Mouse (Mus musculus) lung, embryonic 14.5 days (tissue): Measurements from ENCODE around the gene Acot2. TPM values are rescaled to one million over a fixed set of nuclear protein-coding genes. Genes with fewer than 3 reads are reported as not detected.

Source experiments
- ATAC-seq: fragments of 200-750 bp; cut with Nextera tagmentation; 2 replicates; pipeline ENCODE4 v1.8.0; 2017; ENCODE audit warnings: mild to moderate bottlenecking, moderate TSS enrichment, moderate library complexity; ENCODE audit not compliant: insufficient read depth
- DNase-seq: peaks from one replicate; pipeline ENCODE4 v3.0.0-alpha.2; 2015
- H3K27ac ChIP-seq: fragments of 300-500 bp; sonication (generic); 2 replicates; pipeline ENCODE4 v1.5.1; 2014; ENCODE audit warnings: low read depth, mild to moderate bottlenecking, moderate library complexity
- H3K27me3 ChIP-seq: fragments of 300-500 bp; sonication (generic); 2 replicates; pipeline ENCODE4 v1.6.1; 2014; ENCODE audit warnings: low read length, control low read depth; ENCODE audit not compliant: insufficient read depth
- H3K36me3 ChIP-seq: fragments of 300-500 bp; sonication (generic); 2 replicates; pipeline ENCODE4 v1.6.1; 2014; ENCODE audit warnings: control low read depth; ENCODE audit not compliant: insufficient read depth
- H3K4me1 ChIP-seq: fragments of 300-500 bp; sonication (generic); 2 replicates; pipeline ENCODE4 v1.6.1; 2014; ENCODE audit warnings: antibody characterized with exemption, control low read depth; ENCODE audit not compliant: insufficient read depth
- H3K4me2 ChIP-seq: fragments of 300-500 bp; sonication (generic); 2 replicates; pipeline ENCODE4 v1.6.1; 2014; ENCODE audit warnings: mild to moderate bottlenecking
- H3K4me3 ChIP-seq: fragments of 300-500 bp; sonication (generic); 2 replicates; pipeline ENCODE4 v1.5.1; 2014; ENCODE audit warnings: low read depth, low read length
- H3K9ac ChIP-seq: fragments of 300-500 bp; sonication (generic); 2 replicates; pipeline ENCODE4 v1.6.1; 2014
- H3K9me3 ChIP-seq: fragments of 300-500 bp; sonication (generic); 2 replicates; pipeline ENCODE4 v1.6.1; 2016; ENCODE audit warnings: low read depth, low read length, control low read depth
- CTCF ChIP-seq: IDR thresholded peaks from 2 replicates; pipeline ENCODE4 v1.5.1; 2016; ENCODE audit warnings: antibody characterized with exemption, low read depth
- WGBS: fragments of 180-500 bp; shearing (Covaris S2); extraction: QIAGEN DNeasy Blood & Tissue Kit; methylation state at CpG from one replicate; pipeline ENCODE4 v1.1.7; 2014; 5-methylcytosine and 5-hydroxymethylcytosine counted together
- polyA plus RNA-seq: library from polyadenylated mRNA; unstranded; fragments of >200 nt; fragmentation: Nextera tagmentation; extraction: Ambion mirVana; gene quantifications from 2 replicates; pipeline ENCODE4 v1.2.1, GENCODE M21; 2014

Gene Acot2
- polyA plus RNA-seq, 1 experiment from 2014 or later: 30.3 TPM

DNA sequence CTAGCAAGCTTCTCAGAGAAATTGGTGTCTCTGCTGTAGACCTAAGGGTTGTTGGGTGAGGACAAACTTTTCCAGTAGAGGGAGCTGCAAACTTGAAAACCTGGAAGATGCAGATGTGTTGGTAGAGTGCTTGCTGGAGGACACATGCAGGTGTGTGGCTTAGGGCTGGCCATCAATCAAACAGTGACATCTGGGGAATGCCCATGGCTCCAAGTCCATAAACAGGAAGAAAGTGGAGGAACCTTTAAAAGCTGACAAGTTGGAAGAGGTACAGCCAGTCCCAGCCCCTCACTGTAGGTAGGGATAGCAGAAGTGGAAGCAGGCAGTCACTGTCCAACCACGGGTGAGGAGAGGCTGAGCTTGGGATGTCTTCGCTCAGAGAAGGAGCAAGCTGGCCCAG lies 15.5 kb upstream of the Acot2 start:
- H3K4me1 ChIP-seq: no peaks in the 10 kb centered on the region
- H3K27ac ChIP-seq: no peak overlapping the region
- peak; percentile 67 for TF ChIP-seq CTCF
- no peak overlapping the region for H3K9ac ChIP-seq
- no peaks in the 10 kb centered on the region for H3K27me3 ChIP-seq
- no peak overlapping the region for H3K4me3 ChIP-seq
- no peak overlapping the region for H3K4me2 ChIP-seq
- WGBS: 64% methylated on average over 2 of the region's 2 CpGs
- no peaks in the 10 kb centered on the region for H3K9me3 ChIP-seq
- ATAC-seq (no peak; the same call in 1 of the 2 replicates), DNase-seq (peak; percentile 72)
- H3K36me3 ChIP-seq: no peaks in the 10 kb centered on the region

DNA sequence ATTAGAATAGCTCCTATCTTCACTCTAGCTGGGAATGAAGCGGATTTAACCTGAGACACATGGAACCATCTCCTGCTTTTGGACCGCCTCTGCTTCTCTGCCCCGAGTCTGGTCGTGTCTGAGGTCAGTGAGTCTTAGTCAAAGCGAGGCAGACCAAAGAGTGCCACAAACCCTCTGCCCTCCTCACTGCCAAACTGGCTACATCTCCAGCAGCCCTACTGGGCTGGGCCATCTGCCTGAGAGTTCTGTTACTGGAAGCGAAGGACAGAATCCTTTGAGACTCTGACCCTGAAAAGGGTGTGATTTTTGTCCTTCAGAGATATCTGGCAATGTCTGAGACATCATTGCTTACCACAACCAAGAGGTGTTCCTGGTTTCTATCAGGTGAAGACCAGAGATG lies 8.8 kb upstream of the Acot2 start:
- DNase-seq: no peak
- no peak overlapping the region for H3K27ac ChIP-seq
- H3K9me3 ChIP-seq: no peaks in the 10 kb centered on the region
- 84% methylated on average over 6 of the region's 6 CpGs for WGBS
- H3K4me1 ChIP-seq: no peaks in the 10 kb centered on the region
- TF ChIP-seq CTCF: no peak
- ATAC-seq: no peak
- no peaks in the 10 kb centered on the region for H3K36me3 ChIP-seq
- no peak overlapping the region for H3K9ac ChIP-seq
- H3K27me3 ChIP-seq: no peaks in the 10 kb centered on the region
- no peak overlapping the region for H3K4me3 ChIP-seq
- no peak overlapping the region for H3K4me2 ChIP-seq

DNA sequence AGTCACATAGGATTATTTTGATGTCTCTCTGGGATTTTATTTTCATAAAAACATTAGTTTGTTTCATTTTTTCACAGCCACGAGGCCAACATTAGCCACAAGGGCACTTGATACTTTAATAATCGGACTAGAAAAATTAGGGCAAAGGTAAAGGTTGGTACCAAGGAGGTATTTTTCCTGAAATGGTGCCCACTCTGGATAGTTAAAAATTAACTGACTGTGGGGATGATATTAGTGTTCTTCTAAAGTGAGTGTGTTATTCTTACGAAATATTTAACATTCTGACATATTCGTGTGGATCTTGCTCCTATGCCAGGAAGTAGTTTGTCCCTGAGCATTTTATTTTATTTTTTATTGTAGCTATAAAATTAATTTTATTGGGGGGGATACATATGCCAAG lies 6.0 kb upstream of the Acot2 start:
- Histone ChIP-seq H3K9ac (no peak overlapping the region), H3K36me3 (no peaks in the 10 kb centered on the region), H3K4me2 (no peak overlapping the region), H3K27me3 (no peaks in the 10 kb centered on the region), H3K4me3 (no peak overlapping the region), H3K27ac (no peak overlapping the region), H3K4me1 (peaks cover under 1% of the 10 kb centered on the region; the same call in 1 of the 2 replicates), H3K9me3 (no peaks in the 10 kb centered on the region)
- 74% methylated on average over 4 of the region's 4 CpGs for WGBS
- DNase-seq (no peak), ATAC-seq (no peak)
- TF ChIP-seq CTCF: no peak

DNA sequence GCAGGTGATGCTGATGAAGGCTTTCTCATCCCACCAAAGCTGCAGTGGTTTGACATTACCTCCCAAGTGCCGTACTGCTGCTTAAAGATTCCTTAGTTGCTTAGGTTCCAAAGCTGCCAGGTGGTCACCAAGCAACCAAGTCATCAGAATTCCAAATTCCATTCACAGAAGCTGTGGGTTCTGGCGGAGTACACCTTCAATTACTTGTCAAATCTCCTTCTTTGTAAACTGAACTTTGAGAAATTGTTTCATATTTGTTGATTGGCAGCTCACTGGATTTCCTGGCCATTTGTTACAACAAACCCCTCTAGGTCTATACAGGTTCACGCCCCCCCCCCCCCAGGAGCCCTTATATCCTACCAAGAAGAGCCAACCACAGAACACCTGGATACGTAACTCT lies 2.9 kb upstream of the Acot2 start, which contains the start of gene Heatr4:
Gene Heatr4 (minus strand): TSS at position 101 of the 400 bp plus-strand sequence.
- Histone ChIP-seq H3K4me1 (peaks cover 8% of the 10 kb centered on the region), H3K4me3 (no peak within 1 kb of the TSS), H3K4me2 (no peak within 1 kb of the TSS), H3K27me3 (no peaks in the 10 kb centered on the region), H3K27ac (no peak within 1 kb of the TSS), H3K36me3 (no peaks in the 10 kb centered on the region), H3K9me3 (no peaks in the 10 kb centered on the region), H3K9ac (no peak within 1 kb of the TSS)
- ATAC-seq (no peak), DNase-seq (no peak)
- WGBS: 71% methylated on average over 4 of the region's 4 CpGs
- TF ChIP-seq CTCF: no peak

DNA sequence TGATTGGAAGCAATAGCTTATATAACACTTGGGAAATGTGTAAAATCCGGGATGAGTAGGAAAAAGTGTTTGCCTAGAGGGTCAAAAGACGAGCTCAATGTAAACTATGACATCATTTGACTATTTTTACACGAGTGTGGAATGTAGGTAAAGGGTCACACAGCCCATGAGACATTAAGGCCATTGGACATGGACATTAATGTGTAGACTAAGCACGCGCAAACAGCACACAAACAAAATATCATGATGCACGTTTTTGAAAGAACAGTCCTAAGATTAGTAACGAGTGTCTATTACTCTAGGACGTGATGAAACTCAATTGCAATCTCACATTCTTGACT lies 449 bp upstream of the Acot2 start:
- no peaks in the 10 kb centered on the region for H3K27me3 ChIP-seq
- peak overlapping the region; percentile 56 for H3K4me2 ChIP-seq
- WGBS: 13% methylated on average over 8 of the region's 8 CpGs
- H3K36me3 ChIP-seq: peaks cover 3% of the 10 kb centered on the region; the same call in 1 of the 2 replicates
- peak overlapping the region; percentile 64 for H3K4me3 ChIP-seq
- H3K9me3 ChIP-seq: no peaks in the 10 kb centered on the region
- peak overlapping the region; percentile 97 for H3K27ac ChIP-seq
- TF ChIP-seq CTCF: no peak
- H3K4me1 ChIP-seq: peaks cover 8% of the 10 kb centered on the region
- ATAC-seq (peak; percentile 44; the same call in 1 of the 2 replicates), DNase-seq (peak; percentile 61)
- peak overlapping the region; percentile 77; the same call in 1 of the 2 replicates for H3K9ac ChIP-seq

- H3K9ac ChIP-seq: peak overlapping the region; percentile 77
- peaks cover 8% of the 10 kb centered on the region for H3K4me1 ChIP-seq
- ATAC-seq (peak; percentile 18; the same call in 1 of the 2 replicates), DNase-seq (no peak)
- TF ChIP-seq CTCF: no peak
- H3K4me3 ChIP-seq: peak overlapping the region; percentile 64
- H3K27me3 ChIP-seq: no peaks in the 10 kb centered on the region
- H3K9me3 ChIP-seq: no peaks in the 10 kb centered on the region
- H3K36me3 ChIP-seq: peaks cover 7% of the 10 kb centered on the region
- peak overlapping the region; percentile 56 for H3K4me2 ChIP-seq
- peak overlapping the region; percentile 97 for H3K27ac ChIP-seq
- 55% methylated on average over 4 of the region's 4 CpGs for WGBS
Observed at GRCm38 (mm10) chr12:83988483-83988882, 822 bp downstream of the Acot2 start.

GRCm38 (mm10) chr12:83989378-83989777 lies 1.7 kb downstream of the Acot2 start:
- DNase-seq (no peak), ATAC-seq (no peak)
- Histone ChIP-seq H3K4me3 (peak overlapping the region; percentile 64; the same call in 1 of the 2 replicates), H3K9me3 (no peaks in the 10 kb centered on the region), H3K27ac (no peak overlapping the region), H3K4me1 (peaks cover 8% of the 10 kb centered on the region), H3K36me3 (peaks cover 9% of the 10 kb centered on the region), H3K9ac (no peak overlapping the region), H3K4me2 (peak overlapping the region; percentile 56; the same call in 1 of the 2 replicates), H3K27me3 (no peaks in the 10 kb centered on the region)
- no peak for TF ChIP-seq CTCF
- WGBS: 88% methylated on average over 4 of the region's 4 CpGs
